Mouse (Mus musculus): ENCODE data around the gene Gabpb2.
"Not testable (repeated sequence)": the region's sequence is repeated elsewhere in the genome, so short reads cannot be mapped to it uniquely, and the experiment has no call there.

Gene Gabpb2

GRCm38 (mm10) chr3:95231298-95232221 lies 13.8 kb upstream of the Gabpb2 start, which contains the start of gene Mllt11:
Mllt11 (minus strand) TSS chr3:95232171.
- DNase-seq (ENCODE audit: low spot score), result no peak

- no peak for DNase-seq (ENCODE audit: low spot score)
These were observed 13.0 kb upstream of the Gabpb2 start for GRCm38 (mm10) chr3:95230495-95231297.

GRCm38 (mm10) chr3:95229781-95230494 lies 12.2 kb upstream of the Gabpb2 start:
- DNase-seq (ENCODE audit: low spot score), result peak; percentile 52

DNA sequence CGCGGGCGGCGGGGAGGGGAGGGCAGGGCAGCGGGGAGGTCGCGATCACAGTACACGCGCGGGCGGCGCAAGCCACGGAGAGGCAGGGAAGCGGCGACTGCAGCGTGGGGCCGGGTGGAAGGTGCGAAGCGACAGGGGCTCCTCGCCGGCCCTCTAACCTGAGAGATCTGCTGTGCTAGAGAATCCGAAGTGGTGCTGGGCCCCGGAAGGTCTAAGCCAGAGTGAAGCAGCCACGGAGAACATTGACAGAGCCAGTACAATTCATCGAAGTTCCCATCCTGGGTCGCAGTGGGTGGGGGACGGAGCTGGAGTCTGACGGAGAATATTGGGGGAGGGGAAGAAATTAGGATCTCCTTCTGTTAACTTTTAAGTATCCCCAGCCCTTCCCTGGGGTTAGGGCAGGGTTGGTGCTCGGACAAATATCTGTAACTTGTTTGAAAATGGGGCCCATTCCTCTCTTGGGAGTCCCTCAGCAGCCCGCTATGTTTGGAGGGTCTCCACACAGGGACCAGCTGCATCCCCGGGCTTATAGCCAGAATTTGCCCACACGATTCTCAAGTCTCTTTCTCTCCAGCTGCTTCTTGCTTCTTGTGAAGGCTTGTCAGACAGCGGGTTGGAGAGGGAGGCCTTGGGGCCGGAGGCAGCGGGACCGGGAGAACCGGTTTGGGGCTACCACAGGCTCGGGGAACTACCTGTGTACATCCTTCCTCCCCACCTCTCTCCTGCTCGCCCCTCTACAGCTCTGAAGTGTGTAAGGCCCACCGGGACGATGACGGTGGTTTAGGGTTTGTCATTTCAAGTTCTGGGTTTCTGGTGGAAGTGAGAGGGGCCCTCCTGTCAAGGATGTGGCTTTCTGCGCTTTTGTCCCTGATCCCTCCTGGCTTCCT lies 11.4 kb upstream of the Gabpb2 start:
- DNase-seq (ENCODE audit: low spot score), result peak; percentile 45

GRCm38 (mm10) chr3:95228148-95228893 lies 10.6 kb upstream of the Gabpb2 start, which contains the start of gene Cdc42se1:
Cdc42se1 (plus strand) TSS chr3:95228732.
- peak; percentile 87 for DNase-seq (ENCODE audit: low spot score)

DNA sequence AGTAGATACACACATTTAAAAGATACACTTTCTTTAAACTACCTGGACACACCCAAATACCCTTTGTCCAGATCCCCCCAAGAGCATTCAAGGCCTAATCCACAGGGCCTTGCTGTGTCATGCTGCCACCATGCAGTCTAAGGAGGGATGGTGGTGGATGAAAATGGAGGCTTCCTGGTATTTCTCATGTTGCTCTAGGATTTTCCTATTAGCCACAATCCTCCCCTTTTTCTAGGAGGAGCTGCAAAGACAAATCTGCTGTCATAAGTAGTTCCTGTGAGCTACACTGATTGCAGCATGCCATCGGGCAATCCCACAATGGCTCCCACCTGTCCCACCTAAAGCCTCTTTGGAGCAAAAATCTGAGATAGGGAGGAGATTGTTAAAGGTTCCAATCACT lies 9.5 kb upstream of the Gabpb2 start:
- no peak for DNase-seq (ENCODE audit: low spot score)

- no peak for DNase-seq (ENCODE audit: low spot score)
These were observed 6.6 kb upstream of the Gabpb2 start for GRCm38 (mm10) chr3:95224295-95224694.

- no peak for DNase-seq (ENCODE audit: low spot score)
These were observed 5.3 kb upstream of the Gabpb2 start for GRCm38 (mm10) chr3:95223041-95223440.

- DNase-seq (ENCODE audit: low spot score), result no peak
These were observed 886 bp upstream of the Gabpb2 start for GRCm38 (mm10) chr3:95218466-95219137.

DNA sequence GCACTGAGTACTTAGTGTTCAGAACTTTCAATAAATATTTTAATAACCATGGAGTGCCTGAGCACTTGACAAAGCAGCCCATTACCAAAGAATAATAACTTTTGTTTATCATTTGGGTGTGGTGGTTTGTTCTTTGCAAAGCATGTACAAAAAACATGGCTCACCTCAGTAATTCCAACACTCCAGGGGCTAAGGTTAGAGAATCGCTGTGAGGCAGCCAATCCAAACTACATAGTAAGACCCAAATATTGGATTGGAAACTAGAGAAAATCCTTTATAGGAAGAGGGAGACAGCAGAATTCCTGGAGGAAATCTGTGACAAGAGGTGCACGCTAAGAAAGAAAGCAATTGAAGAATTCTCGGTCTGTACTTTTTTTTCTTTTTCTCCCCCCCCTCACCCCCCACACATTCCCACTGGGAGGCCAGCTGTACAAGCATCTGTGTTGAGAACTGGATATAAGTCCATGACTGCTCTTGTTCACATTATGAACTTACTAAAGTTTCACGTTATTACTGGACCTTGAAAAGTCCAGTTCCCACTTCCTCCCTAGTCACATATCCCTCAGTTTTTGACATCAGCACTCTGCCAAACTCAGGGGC lies 961 bp downstream of the Gabpb2 start:
- DNase-seq (ENCODE audit: low spot score), result no peak

GRCm38 (mm10) chr3:95213609-95213975 lies 4.1 kb downstream of the Gabpb2 start:
- DNase-seq (ENCODE audit: low spot score), result no peak

GRCm38 (mm10) chr3:95212889-95213608 lies 4.7 kb downstream of the Gabpb2 start:
- DNase-seq (ENCODE audit: low spot score), result not testable (repeated sequence)

DNA sequence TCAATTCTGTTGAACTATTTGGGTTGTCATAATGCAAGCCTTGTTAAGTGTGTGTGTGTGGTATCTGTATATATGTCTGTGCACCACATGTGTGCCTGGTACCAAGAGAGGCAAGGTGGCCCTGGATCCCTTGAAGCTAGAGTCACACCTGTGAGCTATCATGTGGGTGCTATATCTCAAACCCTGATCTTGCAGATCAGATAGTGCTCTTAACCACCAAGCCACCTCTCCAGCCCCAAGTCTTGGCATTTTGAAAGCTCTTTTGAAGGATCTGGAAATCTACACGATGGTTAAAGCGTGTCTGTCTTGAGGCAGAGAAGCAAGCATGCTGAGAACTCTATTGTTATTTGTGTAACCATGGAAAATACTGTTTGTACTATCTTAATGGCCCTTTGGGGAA lies 7.1 kb downstream of the Gabpb2 start:
- no peak for DNase-seq (ENCODE audit: low spot score)

GRCm38 (mm10) chr3:95208286-95208685 lies 9.4 kb downstream of the Gabpb2 start:
- DNase-seq (ENCODE audit: low spot score), result no peak

GRCm38 (mm10) chr3:95203880-95204279 lies 13.8 kb downstream of the Gabpb2 start:
- DNase-seq (ENCODE audit: low spot score), result no peak

- no peak for DNase-seq (ENCODE audit: low spot score)
These were observed 17.2 kb downstream of the Gabpb2 start for GRCm38 (mm10) chr3:95200562-95200961.

GRCm38 (mm10) chr3:95200132-95200531 lies 17.6 kb downstream of the Gabpb2 start:
- no peak for DNase-seq (ENCODE audit: low spot score)

- DNase-seq (ENCODE audit: low spot score), result no peak
These were observed 18.6 kb downstream of the Gabpb2 start for GRCm38 (mm10) chr3:95199101-95199500.

- DNase-seq (ENCODE audit: low spot score), result no peak
These were observed 21.9 kb downstream of the Gabpb2 start for GRCm38 (mm10) chr3:95195772-95196171.

All from ovary, postnatal 36 days (tissue).